Mouse (Mus musculus) heart, embryonic 16.5 days (tissue): ENCODE results near the gene Lpin3. TPM values are rescaled to one million over a fixed set of nuclear protein-coding genes. Genes with fewer than 3 reads are reported as not detected.

Experiments used
- polyA plus RNA-seq: library from polyadenylated mRNA; unstranded; fragments of >200 nt; fragmentation: Nextera tagmentation; extraction: Ambion mirVana; gene quantifications from 2 replicates; pipeline ENCODE4 v1.2.1, GENCODE M21; 2015

The Lpin3 gene
- polyA plus RNA-seq, 1 experiment from 2014 or later = 1.1 TPM

Other genes with a start within 250 kb of the Lpin3 start
- 44.3 and 48.7 TPM in 2 replicates for gene Top1, start 234.8 kb upstream of the Lpin3 start, polyA plus RNA-seq
- 26.4 and 32.0 TPM in 2 replicates for gene Plcg1, start 149.4 kb upstream of the Lpin3 start, polyA plus RNA-seq
- 6.8 and 7.5 TPM in 2 replicates for gene Zhx3, start 7.7 kb upstream of the Lpin3 start, polyA plus RNA-seq
- 1.5 and 1.7 TPM in 2 replicates for gene Emilin3, start 31.7 kb downstream of the Lpin3 start, polyA plus RNA-seq
- gene Chd6, start 228.4 kb downstream of the Lpin3 start, polyA plus RNA-seq = 18.4 and 18.8 TPM in 2 replicates